Mouse (Mus musculus): Measurements from ENCODE around the gene Clec11a. TPM values are rescaled to one million over a fixed set of nuclear protein-coding genes. Genes with fewer than 3 reads are reported as not detected.

Gene Clec11a
- polyA plus RNA-seq, 1 experiment from 2014 or later = 3.2 TPM

- WGBS = 81% methylated on average over 12 of the region's 12 CpGs
Observed at GRCm38 (mm10) chr7:44344622-44345021, 37.9 kb upstream of the Clec11a start.

GRCm38 (mm10) chr7:44343459-44344015, 36.8 kb upstream of the Clec11a start:
- H3K4me1 ChIP-seq (replicated peaks; ENCODE audit: control insufficient read depth, insufficient read depth, low read length) = no peaks in the 10 kb centered on the region
- ATAC-seq (replicated peaks; ENCODE audit: low FRiP score) (no peak), DNase-seq (ENCODE audit: low spot score) (no peak)
- H3K4me2 ChIP-seq (ENCODE audit: low read depth, low read length, severe bottlenecking) = no peak overlapping the region
- peaks cover 4% of the 10 kb centered on the region; the same call in 1 of the 2 replicates for H3K27me3 ChIP-seq (ENCODE audit: control insufficient read depth, insufficient read depth, low read length)
- no peaks in the 10 kb centered on the region for H3K9me3 ChIP-seq (ENCODE audit: control insufficient read depth, low read length)
- no peak overlapping the region for H3K27ac ChIP-seq (ENCODE audit: low read depth, low read length)
- 27% methylated on average over 11 of the region's 11 CpGs for WGBS
- H3K9ac ChIP-seq (ENCODE audit: low read length) = no peak overlapping the region
- H3K36me3 ChIP-seq (ENCODE audit: control insufficient read depth, insufficient read depth, low read length) = no peaks in the 10 kb centered on the region
- no peak overlapping the region for H3K4me3 ChIP-seq (ENCODE audit: low read depth, low read length)

More at GRCm38 (mm10) chr7:44344622-44345021, 37.9 kb upstream of the Clec11a start:
- H3K36me3 ChIP-seq (ENCODE audit: control insufficient read depth, insufficient read depth, low read length) = no peaks in the 10 kb centered on the region
- H3K9ac ChIP-seq (ENCODE audit: low read length) = no peak overlapping the region
- DNase-seq (ENCODE audit: low spot score) = no peak
- no peak overlapping the region for H3K27ac ChIP-seq (ENCODE audit: low read depth, low read length)
- ATAC-seq (replicated peaks; ENCODE audit: low FRiP score) = no peak
- no peaks in the 10 kb centered on the region for H3K4me1 ChIP-seq (replicated peaks; ENCODE audit: control insufficient read depth, insufficient read depth, low read length)
- no peak overlapping the region for H3K4me2 ChIP-seq (ENCODE audit: low read depth, low read length, severe bottlenecking)
- H3K4me3 ChIP-seq (ENCODE audit: low read depth, low read length) = no peak overlapping the region
- H3K27me3 ChIP-seq (ENCODE audit: control insufficient read depth, insufficient read depth, low read length) = peaks cover 2% of the 10 kb centered on the region; the same call in 1 of the 2 replicates
- H3K9me3 ChIP-seq (ENCODE audit: control insufficient read depth, low read length) = no peaks in the 10 kb centered on the region

GRCm38 (mm10) chr7:44341714-44342113, 35.0 kb upstream of the Clec11a start:
- peaks cover 20% of the 10 kb centered on the region for H3K27me3 ChIP-seq (ENCODE audit: control insufficient read depth, insufficient read depth, low read length)
- no peaks in the 10 kb centered on the region for H3K9me3 ChIP-seq (ENCODE audit: control insufficient read depth, low read length)

GRCm38 (mm10) chr7:44341119-44341518, 34.4 kb upstream of the Clec11a start:
- Histone ChIP-seq H3K4me3 (ENCODE audit: low read depth, low read length) (no peak overlapping the region), H3K9me3 (ENCODE audit: control insufficient read depth, low read length) (no peaks in the 10 kb centered on the region), H3K36me3 (ENCODE audit: control insufficient read depth, insufficient read depth, low read length) (no peaks in the 10 kb centered on the region), H3K4me2 (ENCODE audit: low read depth, low read length, severe bottlenecking) (no peak overlapping the region), H3K4me1 (replicated peaks; ENCODE audit: control insufficient read depth, insufficient read depth, low read length) (peaks cover 1% of the 10 kb centered on the region; the same call in 1 of the 2 replicates), H3K27me3 (ENCODE audit: control insufficient read depth, insufficient read depth, low read length) (peaks cover 26% of the 10 kb centered on the region), H3K27ac (ENCODE audit: low read depth, low read length) (no peak overlapping the region), H3K9ac (ENCODE audit: low read length) (no peak overlapping the region)
- no peak for DNase-seq (ENCODE audit: low spot score)
- ATAC-seq (replicated peaks; ENCODE audit: low FRiP score) = no peak
- 92% methylated on average over 10 of the region's 10 CpGs for WGBS

More at GRCm38 (mm10) chr7:44341714-44342113, 35.0 kb upstream of the Clec11a start:
- WGBS = 74% methylated on average over 5 of the region's 5 CpGs
- no peak for DNase-seq (ENCODE audit: low spot score)
- no peak for ATAC-seq (replicated peaks; ENCODE audit: low FRiP score)
- Histone ChIP-seq H3K27ac (ENCODE audit: low read depth, low read length) (no peak overlapping the region), H3K4me3 (ENCODE audit: low read depth, low read length) (no peak overlapping the region), H3K4me1 (replicated peaks; ENCODE audit: control insufficient read depth, insufficient read depth, low read length) (no peaks in the 10 kb centered on the region), H3K36me3 (ENCODE audit: control insufficient read depth, insufficient read depth, low read length) (no peaks in the 10 kb centered on the region), H3K9ac (ENCODE audit: low read length) (no peak overlapping the region), H3K4me2 (ENCODE audit: low read depth, low read length, severe bottlenecking) (no peak overlapping the region)

GRCm38 (mm10) chr7:44340226-44340625, 33.5 kb upstream of the Clec11a start:
- DNase-seq (ENCODE audit: low spot score) (no peak), ATAC-seq (replicated peaks; ENCODE audit: low FRiP score) (no peak)
- H3K27ac ChIP-seq (ENCODE audit: low read depth, low read length) = no peak overlapping the region
- no peak overlapping the region for H3K4me2 ChIP-seq (ENCODE audit: low read depth, low read length, severe bottlenecking)
- H3K4me3 ChIP-seq (ENCODE audit: low read depth, low read length) = no peak overlapping the region
- H3K9ac ChIP-seq (ENCODE audit: low read length) = no peak overlapping the region
- WGBS = 79% methylated on average over 6 of the region's 6 CpGs
- peaks cover 6% of the 10 kb centered on the region for H3K4me1 ChIP-seq (replicated peaks; ENCODE audit: control insufficient read depth, insufficient read depth, low read length)
- peaks cover 35% of the 10 kb centered on the region for H3K27me3 ChIP-seq (ENCODE audit: control insufficient read depth, insufficient read depth, low read length)
- H3K9me3 ChIP-seq (ENCODE audit: control insufficient read depth, low read length) = no peaks in the 10 kb centered on the region
- H3K36me3 ChIP-seq (ENCODE audit: control insufficient read depth, insufficient read depth, low read length) = no peaks in the 10 kb centered on the region

GRCm38 (mm10) chr7:44337121-44337849, 30.6 kb upstream of the Clec11a start:
- ATAC-seq (replicated peaks; ENCODE audit: low FRiP score) (no peak), DNase-seq (ENCODE audit: low spot score) (no peak)
- Histone ChIP-seq H3K27me3 (ENCODE audit: control insufficient read depth, insufficient read depth, low read length) (peaks cover 43% of the 10 kb centered on the region), H3K9ac (ENCODE audit: low read length) (no peak overlapping the region), H3K4me2 (ENCODE audit: low read depth, low read length, severe bottlenecking) (peak overlapping the region; percentile 80; the same call in 1 of the 2 replicates), H3K4me3 (ENCODE audit: low read depth, low read length) (peak overlapping the region; percentile 46), H3K9me3 (ENCODE audit: control insufficient read depth, low read length) (no peaks in the 10 kb centered on the region), H3K27ac (ENCODE audit: low read depth, low read length) (no peak overlapping the region), H3K36me3 (ENCODE audit: control insufficient read depth, insufficient read depth, low read length) (no peaks in the 10 kb centered on the region), H3K4me1 (replicated peaks; ENCODE audit: control insufficient read depth, insufficient read depth, low read length) (peaks cover 6% of the 10 kb centered on the region)
- WGBS = 2% methylated on average over 32 of the region's 32 CpGs

- peaks cover 6% of the 10 kb centered on the region for H3K4me1 ChIP-seq (replicated peaks; ENCODE audit: control insufficient read depth, insufficient read depth, low read length)
- peaks cover 43% of the 10 kb centered on the region for H3K27me3 ChIP-seq (ENCODE audit: control insufficient read depth, insufficient read depth, low read length)
- H3K9ac ChIP-seq (ENCODE audit: low read length) = peak overlapping the region; percentile 39
- H3K4me3 ChIP-seq (ENCODE audit: low read depth, low read length) = peak overlapping the region; percentile 46
- ATAC-seq (replicated peaks; ENCODE audit: low FRiP score) (no peak; the same call in 1 of the 2 replicates), DNase-seq (ENCODE audit: low spot score) (no peak)
- WGBS = 1% methylated on average over 39 of the region's 54 CpGs
- no peaks in the 10 kb centered on the region for H3K9me3 ChIP-seq (ENCODE audit: control insufficient read depth, low read length)
- peak overlapping the region; percentile 80 for H3K4me2 ChIP-seq (ENCODE audit: low read depth, low read length, severe bottlenecking)
- no peak overlapping the region for H3K27ac ChIP-seq (ENCODE audit: low read depth, low read length)
- no peaks in the 10 kb centered on the region for H3K36me3 ChIP-seq (ENCODE audit: control insufficient read depth, insufficient read depth, low read length)
Observed at GRCm38 (mm10) chr7:44336046-44337021, 29.6 kb upstream of the Clec11a start.

Measured in forebrain, embryonic 11.5 days (tissue).